Mouse (Mus musculus) forebrain, embryonic 12.5 days (tissue): ENCODE data around the gene Man1a2. TPM values are rescaled to one million over a fixed set of nuclear protein-coding genes. Genes with fewer than 3 reads are reported as not detected.

ENCODE experiments used
- ATAC-seq: fragments of 200-750 bp; cut with Nextera tagmentation; 2 replicates; pipeline ENCODE4 v1.8.0; 2017; ENCODE audit warnings: moderate TSS enrichment; ENCODE audit not compliant: low FRiP score
- H3K27ac ChIP-seq: fragments of 300-500 bp; sonication (generic); 2 replicates; pipeline ENCODE4 v1.5.1; 2016; ENCODE audit warnings: mild to moderate bottlenecking
- H3K27me3 ChIP-seq: fragments of 300-500 bp; sonication (generic); 2 replicates; pipeline ENCODE4 v1.6.1; 2016; ENCODE audit warnings: mild to moderate bottlenecking
- H3K36me3 ChIP-seq: fragments of 300-500 bp; sonication (generic); replicated peaks from 2 replicates; pipeline ENCODE4 v1.6.1; 2016; ENCODE audit warnings: mild to moderate bottlenecking
- H3K4me1 ChIP-seq: fragments of 300-500 bp; sonication (generic); 2 replicates; pipeline ENCODE4 v1.6.1; 2016
- H3K4me2 ChIP-seq: fragments of 300-500 bp; sonication (generic); 2 replicates; pipeline ENCODE4 v1.6.1; 2016; ENCODE audit warnings: mild to moderate bottlenecking, moderate library complexity
- H3K4me3 ChIP-seq: fragments of 300-500 bp; sonication (generic); replicated peaks from 2 replicates; pipeline ENCODE4 v1.5.1; 2016; ENCODE audit warnings: mild to moderate bottlenecking
- H3K9ac ChIP-seq: fragments of 300-500 bp; sonication (generic); 2 replicates; pipeline ENCODE4 v1.6.1; 2016; ENCODE audit warnings: mild to moderate bottlenecking
- H3K9me3 ChIP-seq: fragments of 300-500 bp; sonication (generic); 2 replicates; pipeline ENCODE4 v1.6.1; 2016
- WGBS: fragments of 180-500 bp; shearing (Covaris S2); methylation state at CpG from one replicate; pipeline ENCODE4 v1.1.7; 2016; 5-methylcytosine and 5-hydroxymethylcytosine counted together
- polyA plus RNA-seq: library from polyadenylated mRNA; unstranded; fragments of >200 nt; fragmentation: Nextera tagmentation; extraction: Ambion mirVana; gene quantifications from 2 replicates; pipeline ENCODE4 v1.2.1, GENCODE M21; 2016

Gene Man1a2
- 47.7 and 54.6 TPM in 2 replicates for polyA plus RNA-seq

GRCm38 (mm10) chr3:100685087-100685762, at the start of gene Man1a2:
TSS of gene Man1a2 (minus strand) at chr3:100685503.
- Histone ChIP-seq H3K36me3 (no peaks in the 10 kb centered on the region), H3K4me3 (peak within 1 kb of the TSS; percentile 72), H3K27me3 (no peaks in the 10 kb centered on the region), H3K4me1 (peaks cover 28% of the 10 kb centered on the region), H3K27ac (peak within 1 kb of the TSS; percentile 99), H3K9ac (peak within 1 kb of the TSS; percentile 93), H3K9me3 (no peaks in the 10 kb centered on the region), H3K4me2 (peak within 1 kb of the TSS; percentile 90)
- ATAC-seq = peak; percentile 94
- WGBS = under 1% methylated on average over 70 of the region's 92 CpGs

DNA sequence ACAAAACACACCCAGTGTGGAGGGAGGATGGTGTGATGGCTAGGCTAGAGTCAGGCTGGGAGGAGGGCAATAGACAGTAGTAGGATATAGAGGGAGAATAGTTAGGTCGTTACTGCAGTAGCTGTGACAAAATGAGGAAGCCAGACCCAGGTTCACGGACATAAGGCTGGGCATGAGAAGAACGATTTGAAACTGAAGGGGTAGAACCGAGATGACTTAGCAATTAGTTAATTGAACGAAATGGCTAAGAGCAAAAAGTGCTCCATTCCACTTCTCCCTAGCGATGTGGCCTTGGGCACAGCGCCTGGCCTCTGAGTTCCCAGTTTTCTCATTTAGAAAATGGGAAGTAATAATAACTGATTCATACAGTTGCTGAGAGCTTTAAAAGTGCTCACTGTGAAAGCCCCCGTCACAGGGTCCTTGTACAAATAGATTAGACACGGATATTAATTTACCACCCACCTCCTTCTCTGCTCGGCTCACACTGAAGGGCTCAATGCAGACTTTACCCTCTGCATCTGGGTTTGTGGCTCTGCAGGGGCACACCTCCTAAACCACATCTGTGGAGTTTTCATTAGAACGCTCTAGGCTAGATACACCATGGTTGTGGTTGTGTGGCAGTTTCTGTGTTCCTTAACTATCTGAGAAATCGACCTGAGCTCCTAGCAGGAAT, 49.3 kb upstream of the Man1a2 start:
- Histone ChIP-seq H3K27ac (no peak overlapping the region), H3K27me3 (no peaks in the 10 kb centered on the region), H3K9me3 (no peaks in the 10 kb centered on the region), H3K4me1 (no peaks in the 10 kb centered on the region), H3K4me2 (no peak overlapping the region), H3K4me3 (no peak overlapping the region), H3K36me3 (no peaks in the 10 kb centered on the region), H3K9ac (no peak overlapping the region)
- ATAC-seq = no peak
- 78% methylated on average over 12 of the region's 12 CpGs for WGBS

DNA sequence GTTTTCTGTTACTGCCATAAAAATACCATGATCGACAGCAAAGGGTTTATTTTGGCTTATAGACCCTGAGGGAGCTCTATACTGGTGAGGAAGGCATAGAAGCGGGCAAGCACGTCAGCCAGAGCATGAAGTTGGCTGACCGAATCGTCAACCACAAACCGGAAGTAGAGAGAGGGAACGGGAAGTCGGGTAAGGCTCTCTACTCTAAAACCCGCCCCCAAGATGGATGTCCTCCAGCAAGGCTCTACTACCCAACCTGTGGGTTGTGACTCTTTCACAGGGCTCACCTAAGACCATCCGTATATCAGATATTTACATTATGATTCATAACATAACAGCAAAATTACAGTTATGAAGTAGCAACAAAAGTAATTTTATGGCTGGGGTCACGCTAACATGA, 46.6 kb upstream of the Man1a2 start:
- Histone ChIP-seq H3K27me3 (no peaks in the 10 kb centered on the region), H3K36me3 (no peaks in the 10 kb centered on the region), H3K9ac (no peak overlapping the region), H3K4me2 (no peak overlapping the region), H3K27ac (no peak overlapping the region), H3K9me3 (no peaks in the 10 kb centered on the region), H3K4me3 (no peak overlapping the region), H3K4me1 (no peaks in the 10 kb centered on the region)
- WGBS = 95% methylated on average over 11 of the region's 11 CpGs
- ATAC-seq = no peak

GRCm38 (mm10) chr3:100731347-100731746, 46.0 kb upstream of the Man1a2 start:
- Histone ChIP-seq H3K27ac (no peak overlapping the region), H3K9ac (no peak overlapping the region), H3K9me3 (no peaks in the 10 kb centered on the region), H3K4me3 (no peak overlapping the region), H3K4me1 (no peaks in the 10 kb centered on the region), H3K36me3 (no peaks in the 10 kb centered on the region), H3K4me2 (no peak overlapping the region), H3K27me3 (no peaks in the 10 kb centered on the region)
- no peak for ATAC-seq
- WGBS = 85% methylated on average over 3 of the region's 3 CpGs

DNA sequence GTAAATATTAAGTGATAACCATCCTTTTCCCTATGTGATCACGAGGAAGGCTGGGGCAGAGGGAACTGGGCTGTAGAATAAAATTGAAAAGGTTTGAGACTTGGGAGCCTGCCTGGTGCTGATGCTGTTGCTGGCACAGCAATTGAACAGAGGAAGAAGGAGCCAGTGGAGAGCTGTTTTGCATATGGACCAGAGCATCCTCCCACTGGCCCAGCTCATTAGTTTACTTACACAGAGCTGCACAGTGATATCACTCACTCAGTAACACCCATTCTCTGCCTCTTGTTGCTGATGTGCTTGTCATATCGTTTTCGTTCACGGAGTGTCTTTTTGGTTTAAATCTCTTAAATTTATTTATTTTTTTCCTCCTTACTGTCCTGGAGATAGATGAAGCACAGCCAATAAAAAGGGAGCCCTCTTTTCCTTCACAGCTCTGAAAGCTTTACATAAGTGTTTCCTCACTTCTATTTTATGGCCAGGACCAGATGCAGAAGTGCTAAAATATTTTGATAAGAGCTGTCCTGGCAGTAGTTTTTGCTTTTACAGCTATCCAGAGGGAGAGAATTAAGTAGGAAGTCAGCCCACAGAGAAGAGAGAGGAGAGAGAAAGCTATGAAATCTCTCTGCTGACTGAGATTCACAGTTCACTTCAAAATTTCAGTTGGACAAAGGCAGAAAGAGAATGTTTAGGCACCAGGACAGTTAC, 42.9 kb upstream of the Man1a2 start:
- Histone ChIP-seq H3K4me1 (no peaks in the 10 kb centered on the region), H3K9ac (no peak overlapping the region), H3K4me2 (no peak overlapping the region), H3K27me3 (no peaks in the 10 kb centered on the region), H3K36me3 (no peaks in the 10 kb centered on the region), H3K27ac (no peak overlapping the region), H3K4me3 (no peak overlapping the region), H3K9me3 (0 out of 2 replicates have a peak, but pooled peaks cover 3% of the 10 kb centered on the region)
- 85% methylated on average over 4 of the region's 4 CpGs for WGBS
- no peak for ATAC-seq

GRCm38 (mm10) chr3:100725960-100726674, 40.8 kb upstream of the Man1a2 start:
- H3K27ac ChIP-seq = no peak overlapping the region
- H3K4me2 ChIP-seq = no peak overlapping the region
- WGBS = 93% methylated on average over 11 of the region's 11 CpGs

DNA sequence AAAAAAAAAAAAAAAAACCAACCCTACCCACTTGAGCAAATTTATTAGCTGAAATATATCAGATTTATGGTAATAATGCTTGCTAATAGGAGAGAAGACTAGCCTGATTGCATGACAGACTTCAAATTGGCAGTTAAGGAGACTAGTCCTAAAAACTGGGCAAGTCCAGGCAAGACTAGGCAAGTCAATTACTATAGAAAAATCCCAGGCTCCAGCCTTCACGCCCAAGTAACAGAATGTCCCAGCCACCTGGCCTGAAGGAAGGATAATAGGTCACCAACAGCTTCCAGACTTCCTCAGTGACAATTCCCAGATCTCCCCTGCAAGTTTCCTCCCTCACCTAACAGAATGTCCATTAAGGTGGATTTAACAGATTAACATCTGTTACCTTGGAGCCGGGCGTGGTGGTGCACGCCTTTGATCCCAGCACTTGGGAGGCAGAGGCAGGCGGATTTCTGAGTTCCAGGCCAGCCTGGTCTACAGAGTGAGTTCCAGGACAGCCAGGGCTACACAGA, 35.5 kb upstream of the Man1a2 start:
- Histone ChIP-seq H3K4me1 (no peaks in the 10 kb centered on the region), H3K9ac (no peak overlapping the region), H3K4me2 (no peak overlapping the region), H3K9me3 (0 out of 2 replicates have a peak, but pooled peaks cover 5% of the 10 kb centered on the region), H3K36me3 (no peaks in the 10 kb centered on the region), H3K4me3 (no peak overlapping the region), H3K27ac (no peak overlapping the region), H3K27me3 (no peaks in the 10 kb centered on the region)
- WGBS = 93% methylated on average over 5 of the region's 5 CpGs
- no peak for ATAC-seq

More at GRCm38 (mm10) chr3:100725960-100726674, 40.8 kb upstream of the Man1a2 start:
- H3K36me3 ChIP-seq = no peaks in the 10 kb centered on the region
- H3K9me3 ChIP-seq = 0 out of 2 replicates have a peak, but pooled peaks cover 5% of the 10 kb centered on the region
- no peaks in the 10 kb centered on the region for H3K27me3 ChIP-seq
- H3K4me1 ChIP-seq = no peaks in the 10 kb centered on the region
- no peak for ATAC-seq
- no peak overlapping the region for H3K9ac ChIP-seq
- H3K4me3 ChIP-seq = no peak overlapping the region

DNA sequence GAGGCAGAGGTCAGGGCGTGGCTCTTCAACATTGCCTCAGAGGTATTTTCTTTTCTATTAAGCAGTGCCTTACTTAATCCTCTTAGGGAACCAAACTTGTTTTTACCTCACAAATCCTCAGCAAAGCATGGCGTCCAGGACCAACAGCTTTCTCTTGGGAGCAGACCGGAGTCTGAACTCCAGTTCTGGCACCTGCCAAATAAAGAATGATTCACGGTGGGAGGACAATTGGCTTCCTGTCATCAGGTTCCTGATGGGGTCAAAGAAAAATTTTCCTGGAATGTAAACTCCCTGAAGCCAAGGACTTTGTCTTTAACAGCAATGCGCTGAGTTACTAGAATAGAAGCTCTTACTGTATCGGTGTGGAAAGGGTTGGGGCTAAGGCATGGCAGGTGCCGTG, 30.9 kb upstream of the Man1a2 start:
- Histone ChIP-seq H3K4me1 (no peaks in the 10 kb centered on the region), H3K4me3 (no peak overlapping the region), H3K36me3 (no peaks in the 10 kb centered on the region), H3K4me2 (no peak overlapping the region), H3K9me3 (no peaks in the 10 kb centered on the region), H3K9ac (no peak overlapping the region), H3K27ac (no peak overlapping the region), H3K27me3 (no peaks in the 10 kb centered on the region)
- ATAC-seq = no peak
- WGBS = 71% methylated on average over 7 of the region's 7 CpGs

GRCm38 (mm10) chr3:100715367-100715766, 30.1 kb upstream of the Man1a2 start:
- Histone ChIP-seq H3K9me3 (no peaks in the 10 kb centered on the region), H3K4me1 (no peaks in the 10 kb centered on the region), H3K4me3 (no peak overlapping the region), H3K9ac (no peak overlapping the region), H3K4me2 (no peak overlapping the region), H3K36me3 (no peaks in the 10 kb centered on the region), H3K27ac (no peak overlapping the region), H3K27me3 (no peaks in the 10 kb centered on the region)
- ATAC-seq = no peak
- 73% methylated on average over 4 of the region's 4 CpGs for WGBS

DNA sequence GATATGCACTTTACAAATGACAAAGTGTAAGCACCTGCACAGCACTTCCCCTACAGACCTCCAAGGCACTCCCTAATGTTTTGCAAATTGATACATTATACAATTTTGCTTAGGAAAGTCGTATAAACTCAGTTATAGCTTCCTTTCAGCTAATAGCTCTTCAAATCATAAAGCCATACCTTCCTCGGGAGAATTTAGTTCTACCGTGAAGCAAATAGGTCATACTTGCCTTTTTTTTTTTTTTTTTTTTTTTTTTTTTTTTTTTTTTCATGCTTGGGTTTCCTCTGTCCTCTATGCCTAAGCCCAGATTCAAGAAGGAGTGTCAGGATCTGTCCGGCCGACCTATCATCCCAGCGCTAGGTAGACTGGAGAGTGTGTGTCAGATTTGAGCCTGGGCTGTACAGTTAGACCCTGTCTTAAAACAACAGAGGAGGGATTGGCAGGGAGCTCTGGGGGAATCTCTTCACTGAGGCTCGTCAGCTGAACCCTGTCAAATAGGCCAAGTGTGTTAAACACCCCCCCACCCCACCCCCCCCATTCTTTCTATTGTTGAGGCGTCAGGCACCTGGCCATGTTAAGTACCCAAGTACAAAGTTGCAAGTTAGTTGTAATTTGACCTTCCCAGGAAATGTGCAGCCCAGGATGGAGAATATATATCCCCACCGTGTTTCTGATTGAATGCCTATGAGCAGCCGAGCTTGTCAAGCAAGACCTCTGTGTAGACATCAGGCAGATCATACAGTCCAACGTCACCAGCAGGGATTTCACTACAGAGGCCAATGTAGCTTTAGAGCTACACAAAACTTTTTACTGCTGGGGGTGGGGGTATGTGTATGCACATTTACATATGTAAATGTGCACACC, 28.1 kb upstream of the Man1a2 start:
- H3K9me3 ChIP-seq = no peaks in the 10 kb centered on the region
- 76% methylated on average over 11 of the region's 11 CpGs for WGBS
- no peaks in the 10 kb centered on the region for H3K36me3 ChIP-seq
- H3K27ac ChIP-seq = no peak overlapping the region
- H3K27me3 ChIP-seq = no peaks in the 10 kb centered on the region
- no peak overlapping the region for H3K4me3 ChIP-seq
- no peak overlapping the region for H3K9ac ChIP-seq
- H3K4me1 ChIP-seq = no peaks in the 10 kb centered on the region
- H3K4me2 ChIP-seq = no peak overlapping the region
- ATAC-seq = no peak

DNA sequence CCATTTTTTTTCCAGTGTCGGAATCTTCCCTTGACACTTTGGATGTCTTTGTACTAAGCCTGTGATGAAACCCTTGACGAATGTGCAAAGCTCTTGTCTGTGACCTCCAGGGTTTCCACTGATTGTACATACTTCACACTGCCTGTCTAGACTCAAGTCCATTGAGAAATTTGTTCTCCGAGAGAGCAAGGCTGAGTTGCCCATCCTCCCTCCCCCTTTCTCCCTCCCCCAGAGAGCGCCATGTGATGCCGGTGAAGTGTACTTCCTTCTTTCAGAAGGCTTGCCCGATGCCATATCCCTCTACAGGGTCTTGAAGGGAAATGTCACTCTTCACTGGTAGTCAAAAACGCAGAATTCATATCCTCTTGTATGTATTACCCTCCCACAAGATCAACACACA, 26.8 kb upstream of the Man1a2 start:
- Histone ChIP-seq H3K4me1 (no peaks in the 10 kb centered on the region), H3K27me3 (no peaks in the 10 kb centered on the region), H3K4me2 (no peak overlapping the region), H3K9me3 (no peaks in the 10 kb centered on the region), H3K9ac (no peak overlapping the region), H3K4me3 (no peak overlapping the region), H3K27ac (no peak overlapping the region), H3K36me3 (no peaks in the 10 kb centered on the region)
- 85% methylated on average over 7 of the region's 7 CpGs for WGBS
- no peak for ATAC-seq
